Mouse (Mus musculus) embryonic facial prominence, embryonic 15.5 days (tissue): Measurements from ENCODE around the gene Klhl22. TPM values are rescaled to one million over a fixed set of nuclear protein-coding genes. Genes with fewer than 3 reads are reported as not detected.
"Not testable (repeated sequence)": the region's sequence is repeated elsewhere in the genome, so short reads cannot be mapped to it uniquely, and the experiment has no call there.

Experiments used
- ATAC-seq: fragments of 200-750 bp; cut with Nextera tagmentation; 2 replicates; pipeline ENCODE4 v1.8.0; 2017; ENCODE audit warnings: low read depth, moderate TSS enrichment; ENCODE audit not compliant: insufficient number of reproducible peaks, low FRiP score, low TSS enrichment
- H3K27ac ChIP-seq: fragments of 300-500 bp; sonication (generic); replicated peaks from 2 replicates; pipeline ENCODE4 v1.5.1; 2015; ENCODE audit warnings: mild to moderate bottlenecking, inconsistent platforms
- H3K27me3 ChIP-seq: fragments of 300-500 bp; sonication (generic); 2 replicates; pipeline ENCODE4 v1.6.1; 2015; ENCODE audit warnings: inconsistent platforms
- H3K36me3 ChIP-seq: fragments of 300-500 bp; sonication (generic); 2 replicates; pipeline ENCODE4 v1.6.1; 2015; ENCODE audit warnings: mild to moderate bottlenecking, inconsistent platforms
- H3K4me1 ChIP-seq: fragments of 300-500 bp; sonication (generic); 2 replicates; pipeline ENCODE4 v1.6.1; 2015; ENCODE audit warnings: inconsistent platforms
- H3K4me2 ChIP-seq: fragments of 300-500 bp; sonication (generic); replicated peaks from 2 replicates; pipeline ENCODE4 v1.6.1; 2015; ENCODE audit warnings: mild to moderate bottlenecking, inconsistent platforms
- H3K4me3 ChIP-seq: fragments of 300-500 bp; sonication (generic); replicated peaks from 2 replicates; pipeline ENCODE4 v1.5.1; 2015; ENCODE audit warnings: mild to moderate bottlenecking, inconsistent platforms
- H3K9ac ChIP-seq: fragments of 300-500 bp; sonication (generic); 2 replicates; pipeline ENCODE4 v1.6.1; 2015; ENCODE audit warnings: inconsistent platforms
- H3K9me3 ChIP-seq: fragments of 300-500 bp; sonication (generic); replicated peaks from 2 replicates; pipeline ENCODE4 v1.6.1; 2016; ENCODE audit warnings: inconsistent platforms
- WGBS: fragments of 180-500 bp; shearing (Covaris S2); methylation state at CpG from one replicate; pipeline ENCODE4 v1.1.7; 2015; 5-methylcytosine and 5-hydroxymethylcytosine counted together
- polyA plus RNA-seq: library from polyadenylated mRNA; unstranded; fragments of >200 nt; fragmentation: Nextera tagmentation; extraction: Ambion mirVana; gene quantifications from 2 replicates; pipeline ENCODE4 v1.2.1, GENCODE M21; 2015

The Klhl22 gene
- polyA plus RNA-seq, 1 experiment from 2014 or later = 91.5 TPM

DNA sequence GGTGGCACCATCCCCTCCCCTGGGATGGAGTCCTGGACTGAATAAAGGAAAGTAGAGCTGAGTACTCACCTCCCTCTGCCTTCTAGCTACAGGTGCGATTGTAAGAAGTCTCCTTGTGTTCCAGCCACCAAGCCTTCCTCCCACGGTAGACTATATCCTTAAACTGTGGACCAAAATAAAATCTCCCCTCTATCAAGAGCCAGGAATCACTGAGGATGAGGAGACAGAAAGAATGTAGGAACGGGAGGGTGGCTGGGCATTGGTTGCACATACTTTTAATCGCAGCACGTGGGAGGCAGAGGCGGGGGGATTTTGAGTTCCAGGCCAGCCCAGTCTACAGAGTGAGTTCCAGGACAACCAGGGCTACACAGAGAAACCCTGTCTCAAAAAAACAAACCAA is 27.0 kb upstream of the Klhl22 start:
- no peak overlapping the region for H3K4me2 ChIP-seq
- H3K36me3 ChIP-seq = no peaks in the 10 kb centered on the region
- H3K9ac ChIP-seq = no peak overlapping the region
- peaks cover 3% of the 10 kb centered on the region; the same call in 1 of the 2 replicates for H3K27me3 ChIP-seq
- no peak overlapping the region for H3K4me3 ChIP-seq
- WGBS = 56% methylated on average over 6 of the region's 6 CpGs
- no peak for ATAC-seq
- H3K4me1 ChIP-seq = no peaks in the 10 kb centered on the region
- H3K9me3 ChIP-seq = no peaks in the 10 kb centered on the region
- no peak overlapping the region for H3K27ac ChIP-seq

DNA sequence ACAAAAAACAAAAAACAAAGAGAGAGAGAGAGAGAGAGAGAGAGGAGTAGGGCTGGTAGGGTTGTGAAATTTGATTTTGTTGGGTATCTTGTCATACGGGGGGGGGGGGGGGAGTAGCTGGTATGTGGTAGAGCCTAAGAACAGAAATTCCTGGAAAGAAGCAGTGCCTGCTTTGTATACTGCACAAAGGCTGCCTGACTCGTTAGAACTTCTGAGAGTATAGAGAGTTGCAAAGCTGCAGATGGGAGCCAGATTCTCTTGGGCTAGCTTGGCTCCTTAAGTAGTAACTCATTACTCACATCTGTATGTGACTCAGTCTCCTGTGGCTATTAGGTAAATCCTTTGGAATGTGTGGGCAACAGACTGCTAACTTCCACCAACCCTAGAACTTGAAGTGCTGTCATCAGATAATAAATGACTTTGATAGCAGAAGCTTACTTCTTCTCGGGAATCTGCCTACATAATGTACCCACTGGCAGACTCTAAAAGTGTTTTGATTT is 26.5 kb upstream of the Klhl22 start, which contains the start of gene Med15:
Med15 (minus strand) TSS at position 51 of the 500 bp plus-strand sequence.
- Histone ChIP-seq H3K27ac (no peak within 1 kb of the TSS), H3K27me3 (peaks cover 3% of the 10 kb centered on the region; the same call in 1 of the 2 replicates), H3K9me3 (no peaks in the 10 kb centered on the region), H3K4me3 (no peak within 1 kb of the TSS), H3K4me2 (no peak within 1 kb of the TSS), H3K36me3 (no peaks in the 10 kb centered on the region), H3K4me1 (no peaks in the 10 kb centered on the region), H3K9ac (no peak within 1 kb of the TSS)
- WGBS = 24% methylated on average over 3 of the region's 3 CpGs
- no peak for ATAC-seq

DNA sequence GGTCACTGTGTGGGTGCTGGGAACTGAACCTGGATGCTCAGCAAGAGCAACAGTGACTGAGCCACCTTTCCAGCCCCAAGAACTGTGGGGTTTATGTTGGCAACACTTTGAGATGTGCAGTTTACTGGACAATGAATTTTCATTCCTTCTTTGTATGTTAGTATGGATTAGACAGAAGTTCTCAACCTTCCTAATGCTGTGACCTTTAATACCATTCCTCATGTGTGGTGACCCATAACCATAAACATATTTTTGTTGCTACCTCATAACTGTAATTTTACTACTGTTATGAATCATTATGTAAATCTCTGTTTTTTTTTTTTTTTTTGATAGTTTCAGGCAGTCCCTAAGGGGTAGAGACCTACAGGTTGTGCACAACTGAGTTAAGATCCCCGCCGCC is 25.8 kb upstream of the Klhl22 start:
- Histone ChIP-seq H3K36me3 (no peaks in the 10 kb centered on the region), H3K27ac (no peak overlapping the region), H3K9ac (no peak overlapping the region), H3K27me3 (peaks cover 3% of the 10 kb centered on the region; the same call in 1 of the 2 replicates), H3K4me3 (no peak overlapping the region), H3K4me1 (no peaks in the 10 kb centered on the region), H3K4me2 (peak overlapping the region; percentile 30; the same call in 1 of the 2 replicates), H3K9me3 (no peaks in the 10 kb centered on the region)
- no peak for ATAC-seq
- 44% methylated on average over 2 of the region's 2 CpGs for WGBS

DNA sequence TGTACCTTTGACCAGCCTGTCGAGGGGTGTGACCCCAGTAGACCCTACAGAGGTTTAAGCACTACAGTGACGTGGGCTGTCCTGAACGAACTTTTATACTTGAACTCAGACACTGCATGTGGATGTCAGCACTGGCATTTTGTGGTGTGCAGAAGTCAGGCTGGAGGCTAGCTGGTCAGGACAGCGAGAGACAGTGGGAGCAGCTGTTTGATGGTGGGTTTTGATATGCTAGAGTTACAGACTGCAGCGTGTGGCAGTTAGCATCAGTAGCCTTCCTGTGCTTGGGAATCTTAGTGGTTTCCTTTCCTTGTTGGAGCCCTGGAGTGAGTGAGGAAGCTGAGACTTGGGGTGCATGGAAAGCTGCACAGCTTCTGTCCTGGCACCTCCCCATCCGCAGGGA is 24.5 kb upstream of the Klhl22 start:
- not testable (repeated sequence) for H3K4me3 ChIP-seq, H3K4me2 ChIP-seq, H3K27me3 ChIP-seq, H3K27ac ChIP-seq, H3K36me3 ChIP-seq, ATAC-seq, H3K9ac ChIP-seq, H3K9me3 ChIP-seq, H3K4me1 ChIP-seq
- WGBS = 79% methylated on average over 6 of the region's 6 CpGs

DNA sequence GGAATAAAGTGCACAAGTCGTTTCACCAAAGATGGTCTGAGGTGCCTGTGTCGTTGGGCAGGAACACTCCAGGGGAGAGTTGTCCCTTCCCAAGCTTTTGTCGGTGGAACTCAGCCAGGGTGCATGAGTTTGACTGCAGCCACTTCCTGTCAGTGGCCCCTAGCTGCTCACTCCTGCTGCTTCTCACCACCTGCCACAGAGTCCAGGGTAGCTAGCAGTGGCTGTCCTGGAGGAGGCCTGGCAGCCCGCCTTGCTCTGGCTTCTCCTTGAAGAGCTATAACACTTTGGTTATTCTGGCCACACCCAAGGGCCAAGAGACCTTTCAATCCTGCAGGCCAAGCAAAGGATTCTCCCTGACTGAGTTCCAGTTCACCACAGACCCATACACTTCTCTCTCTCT is 23.3 kb upstream of the Klhl22 start:
- no peaks in the 10 kb centered on the region for H3K36me3 ChIP-seq
- H3K27me3 ChIP-seq = peaks cover 3% of the 10 kb centered on the region; the same call in 1 of the 2 replicates
- H3K4me2 ChIP-seq = no peak overlapping the region
- no peak for ATAC-seq
- H3K9me3 ChIP-seq = no peaks in the 10 kb centered on the region
- no peak overlapping the region for H3K27ac ChIP-seq
- WGBS = 58% methylated on average over 4 of the region's 4 CpGs
- H3K4me3 ChIP-seq = no peak overlapping the region
- H3K4me1 ChIP-seq = no peaks in the 10 kb centered on the region
- H3K9ac ChIP-seq = no peak overlapping the region

DNA sequence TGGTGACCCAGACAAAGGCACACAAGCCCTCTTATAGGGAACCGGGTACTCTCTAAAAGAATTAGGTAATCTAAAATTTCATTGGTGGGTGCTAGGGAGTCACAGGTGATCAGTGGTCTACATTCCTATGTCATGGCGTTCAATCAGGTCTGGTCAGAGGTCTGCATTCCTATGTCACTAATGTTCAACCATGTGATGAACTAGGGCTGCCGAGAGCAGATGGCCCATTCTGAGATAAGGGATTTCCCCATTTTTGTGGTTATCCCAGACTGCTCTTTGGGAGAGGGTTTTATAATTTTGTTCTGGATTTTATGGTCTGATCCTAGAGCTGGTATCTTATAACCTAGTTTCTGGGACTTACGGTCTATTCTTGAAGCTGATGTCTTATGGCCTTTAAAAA is 19.3 kb upstream of the Klhl22 start:
- no peak overlapping the region for H3K27ac ChIP-seq
- H3K9me3 ChIP-seq = no peaks in the 10 kb centered on the region
- no peaks in the 10 kb centered on the region for H3K27me3 ChIP-seq
- 70% methylated on average over 4 of the region's 4 CpGs for WGBS
- H3K4me1 ChIP-seq = 0 out of 2 replicates have a peak, but pooled peaks cover 4% of the 10 kb centered on the region
- H3K4me2 ChIP-seq = no peak overlapping the region
- no peak overlapping the region for H3K9ac ChIP-seq
- no peak for ATAC-seq
- H3K36me3 ChIP-seq = no peaks in the 10 kb centered on the region
- no peak overlapping the region for H3K4me3 ChIP-seq

DNA sequence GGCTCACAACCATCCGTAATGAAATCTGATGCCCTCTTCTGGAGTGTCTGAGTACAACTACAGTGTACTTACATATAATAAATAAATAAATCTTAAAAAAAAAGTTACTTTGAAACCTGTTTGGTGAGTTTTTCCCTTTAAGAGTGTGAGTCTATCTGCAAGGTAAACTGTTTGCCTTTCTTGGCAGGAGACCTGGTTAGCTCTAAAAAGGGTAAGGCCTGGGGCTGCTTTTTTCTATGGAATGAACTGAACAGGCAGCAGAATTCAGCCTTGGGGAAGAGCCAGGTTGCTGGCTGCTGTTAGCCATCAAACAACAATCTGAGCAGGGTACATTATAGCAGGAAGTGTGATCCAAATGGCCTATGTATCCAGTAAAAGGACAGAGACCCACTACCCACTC is 16.6 kb upstream of the Klhl22 start:
- Histone ChIP-seq H3K9ac (no peak overlapping the region), H3K4me3 (no peak overlapping the region), H3K36me3 (no peaks in the 10 kb centered on the region), H3K27ac (peak overlapping the region; percentile 29), H3K4me2 (no peak overlapping the region), H3K27me3 (no peaks in the 10 kb centered on the region), H3K9me3 (no peaks in the 10 kb centered on the region), H3K4me1 (0 out of 2 replicates have a peak, but pooled peaks cover 4% of the 10 kb centered on the region)
- 58% methylated on average over 1 of the region's 1 CpGs for WGBS
- no peak for ATAC-seq

DNA sequence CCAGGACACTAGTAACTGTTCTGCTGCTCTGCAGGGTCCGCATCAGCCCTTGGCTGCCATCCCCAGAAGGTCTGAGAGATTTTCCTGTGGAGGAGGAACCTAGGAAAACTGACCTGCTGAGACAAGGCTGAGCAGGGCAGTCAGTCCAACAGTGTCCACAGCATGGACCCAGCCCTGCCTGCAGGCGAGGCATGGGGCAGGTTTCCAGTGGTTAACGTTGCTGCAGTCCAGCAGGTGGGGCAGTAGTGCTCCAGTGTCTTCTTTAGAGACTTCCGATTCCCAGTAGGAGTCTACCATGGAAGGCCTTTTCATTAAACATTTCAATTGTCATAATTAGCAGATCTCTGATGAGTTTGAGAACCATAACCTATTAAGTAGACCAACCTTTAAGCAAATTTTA is 16.1 kb upstream of the Klhl22 start:
- H3K4me1 ChIP-seq = 0 out of 2 replicates have a peak, but pooled peaks cover 4% of the 10 kb centered on the region
- 44% methylated on average over 4 of the region's 4 CpGs for WGBS
- H3K9ac ChIP-seq = no peak overlapping the region
- H3K9me3 ChIP-seq = no peaks in the 10 kb centered on the region
- peak overlapping the region; percentile 29 for H3K27ac ChIP-seq
- ATAC-seq = no peak
- no peak overlapping the region for H3K4me3 ChIP-seq
- no peak overlapping the region for H3K4me2 ChIP-seq
- no peaks in the 10 kb centered on the region for H3K27me3 ChIP-seq
- H3K36me3 ChIP-seq = no peaks in the 10 kb centered on the region

DNA sequence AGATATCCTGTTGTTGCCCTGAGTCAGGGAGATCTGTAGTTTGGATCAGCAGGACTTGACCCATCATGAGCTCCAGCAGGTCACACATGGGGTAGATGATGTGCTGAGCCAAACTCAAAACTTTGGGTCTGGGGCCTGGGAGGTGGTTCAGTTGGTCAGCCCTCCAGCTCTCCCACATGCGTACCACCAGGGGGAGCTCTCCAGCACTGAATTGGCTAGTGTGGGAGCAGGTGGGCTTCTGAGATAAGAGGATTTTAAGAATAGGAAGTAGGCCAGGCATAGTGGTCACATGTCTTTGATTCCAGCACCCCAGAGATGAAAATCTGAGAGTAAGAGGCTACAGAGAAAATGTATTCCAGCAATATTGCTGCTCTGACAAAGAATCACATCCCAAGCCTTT is 14.9 kb upstream of the Klhl22 start:
- no peak for ATAC-seq
- no peaks in the 10 kb centered on the region for H3K36me3 ChIP-seq
- H3K9ac ChIP-seq = no peak overlapping the region
- 10% methylated on average over 1 of the region's 1 CpGs for WGBS
- H3K4me1 ChIP-seq = 0 out of 2 replicates have a peak, but pooled peaks cover 4% of the 10 kb centered on the region
- no peak overlapping the region for H3K27ac ChIP-seq
- no peak overlapping the region for H3K4me2 ChIP-seq
- H3K9me3 ChIP-seq = no peaks in the 10 kb centered on the region
- H3K27me3 ChIP-seq = no peaks in the 10 kb centered on the region
- H3K4me3 ChIP-seq = no peak overlapping the region

DNA sequence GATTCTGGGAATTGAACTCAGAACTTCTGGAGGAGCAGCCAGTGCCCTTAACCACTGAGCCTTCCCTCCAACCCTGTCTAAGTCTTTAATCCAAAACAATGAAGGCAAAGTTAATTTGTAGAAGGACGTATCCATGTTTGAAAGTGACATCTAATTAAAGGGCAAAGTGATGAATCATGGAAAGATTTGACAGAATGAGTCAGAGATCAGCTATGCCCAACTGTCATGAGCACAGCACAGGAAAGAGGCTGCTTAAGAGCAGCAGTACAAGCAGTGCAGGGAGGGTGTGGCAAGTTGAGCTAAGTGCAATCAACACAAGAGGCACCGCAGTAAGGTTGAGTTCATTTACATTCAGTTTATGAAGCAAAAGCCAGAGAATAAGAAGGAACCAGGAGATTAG is 14.4 kb upstream of the Klhl22 start:
- no peak overlapping the region for H3K9ac ChIP-seq
- H3K27ac ChIP-seq = no peak overlapping the region
- no peak overlapping the region for H3K4me3 ChIP-seq
- no peak for ATAC-seq
- H3K4me1 ChIP-seq = 0 out of 2 replicates have a peak, but pooled peaks cover 4% of the 10 kb centered on the region
- H3K4me2 ChIP-seq = no peak overlapping the region
- H3K9me3 ChIP-seq = no peaks in the 10 kb centered on the region
- H3K27me3 ChIP-seq = no peaks in the 10 kb centered on the region
- WGBS = 77% methylated on average over 2 of the region's 2 CpGs
- H3K36me3 ChIP-seq = no peaks in the 10 kb centered on the region

DNA sequence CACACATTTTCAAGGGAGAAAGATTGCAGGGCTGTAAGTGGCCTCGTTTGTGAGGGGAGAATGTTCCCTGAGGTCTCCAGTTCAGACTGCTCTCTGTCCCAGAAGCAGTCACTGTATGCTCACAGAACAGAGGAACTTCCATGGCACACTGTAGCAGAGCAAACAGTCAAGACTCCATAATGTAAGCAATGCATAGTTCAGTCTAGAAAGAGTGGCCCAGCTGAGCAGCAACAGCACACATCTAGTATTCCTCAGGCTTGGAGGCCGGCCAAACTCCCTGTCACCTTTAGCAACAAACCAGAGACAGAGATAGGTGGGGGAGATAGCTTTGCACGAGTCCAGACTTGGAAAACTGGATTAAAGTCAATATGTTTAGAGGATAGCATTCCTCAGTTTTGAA is 6.4 kb upstream of the Klhl22 start:
- Histone ChIP-seq H3K27me3 (no peaks in the 10 kb centered on the region), H3K9ac (no peak overlapping the region), H3K27ac (peak overlapping the region; percentile 44; the same call in 1 of the 2 replicates), H3K4me1 (no peaks in the 10 kb centered on the region), H3K4me3 (no peak overlapping the region), H3K4me2 (no peak overlapping the region), H3K36me3 (no peaks in the 10 kb centered on the region), H3K9me3 (no peaks in the 10 kb centered on the region)
- 17% methylated on average over 3 of the region's 3 CpGs for WGBS
- ATAC-seq = peak; percentile 39; the same call in 1 of the 2 replicates

DNA sequence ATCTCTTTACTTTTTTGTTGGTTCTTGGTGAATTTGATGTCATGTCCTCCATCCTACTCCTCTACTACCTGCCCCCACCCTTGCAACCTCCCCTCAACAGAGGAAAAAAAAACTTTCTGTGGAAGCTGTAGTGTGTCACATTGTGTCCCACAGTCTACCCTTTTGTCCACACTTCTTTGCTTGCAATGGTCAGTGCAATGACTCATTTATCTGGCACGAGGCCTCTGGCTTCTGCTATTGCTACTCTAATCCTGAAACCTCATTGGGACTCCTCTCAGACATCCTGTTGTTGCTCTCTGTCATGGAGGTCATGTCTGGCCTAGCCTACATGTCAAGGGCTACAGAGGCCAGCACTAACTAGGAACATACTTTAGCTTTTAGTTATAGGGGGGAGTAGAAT is 5.7 kb upstream of the Klhl22 start:
- 23% methylated on average over 1 of the region's 1 CpGs for WGBS
- Histone ChIP-seq H3K36me3 (no peaks in the 10 kb centered on the region), H3K9ac (no peak overlapping the region), H3K9me3 (no peaks in the 10 kb centered on the region), H3K27ac (peak overlapping the region; percentile 44; the same call in 1 of the 2 replicates), H3K4me3 (no peak overlapping the region), H3K27me3 (no peaks in the 10 kb centered on the region), H3K4me1 (peaks cover 2% of the 10 kb centered on the region; the same call in 1 of the 2 replicates), H3K4me2 (no peak overlapping the region)
- no peak for ATAC-seq
